Mouse (Mus musculus): ENCODE results near the gene Mid1. TPM values are rescaled to one million over a fixed set of nuclear protein-coding genes. Genes with fewer than 3 reads are reported as not detected.

Mid1 gene
- polyA plus RNA-seq, 2 experiments, result 12.5 to 17.3 TPM

- Histone ChIP-seq H3K27ac (replicated peaks; ENCODE audit: low read depth, low read length) (no peak within 1 kb of the TSS), H3K36me3 (ENCODE audit: control insufficient read depth, insufficient read depth, low read length) (no peaks in the 10 kb centered on the region), H3K4me1 (ENCODE audit: control insufficient read depth, insufficient read depth, low read length) (no peaks in the 10 kb centered on the region), H3K27me3 (ENCODE audit: control insufficient read depth, insufficient read depth, low read length) (no peaks in the 10 kb centered on the region), H3K4me2 (replicated peaks; ENCODE audit: low read depth, low read length, severe bottlenecking) (no peak within 1 kb of the TSS), H3K4me3 (replicated peaks; ENCODE audit: low read length) (no peak within 1 kb of the TSS), H3K9ac (ENCODE audit: low read depth, low read length, severe bottlenecking) (no peak within 1 kb of the TSS), H3K9me3 (ENCODE audit: control insufficient read depth, low read length) (no peaks in the 10 kb centered on the region)
- 84% methylated on average over 3 of the region's 3 CpGs for WGBS
- ATAC-seq (ENCODE audit: low FRiP score, low read depth) (no peak), DNase-seq (ENCODE audit: low spot score) (no peak)
- no peak for TF ChIP-seq POLR2A (IDR thresholded peaks at IDR 0.05; ENCODE audit: borderline replicate concordance, extremely low read depth, insufficient read depth, insufficient read length)
These were observed 94.5 kb downstream of the Mid1 start, which contains the start of gene 4933400A11Rik for GRCm38 (mm10) chrX:169779535-169779934. TSS of gene 4933400A11Rik (minus strand) at chrX:169779635.

GRCm38 (mm10) chrX:169789702-169790101, 104.7 kb downstream of the Mid1 start:
- TF ChIP-seq POLR2A (IDR thresholded peaks at IDR 0.05; ENCODE audit: borderline replicate concordance, extremely low read depth, insufficient read depth, insufficient read length), result no peak
- H3K36me3 ChIP-seq (ENCODE audit: control insufficient read depth, insufficient read depth, low read length), result no peaks in the 10 kb centered on the region
- no peaks in the 10 kb centered on the region for H3K9me3 ChIP-seq (ENCODE audit: control insufficient read depth, low read length)
- H3K4me3 ChIP-seq (replicated peaks; ENCODE audit: low read length), result no peak overlapping the region
- no peak overlapping the region for H3K27ac ChIP-seq (replicated peaks; ENCODE audit: low read depth, low read length)
- no peak for ATAC-seq (ENCODE audit: low FRiP score, low read depth)
- H3K4me1 ChIP-seq (ENCODE audit: control insufficient read depth, insufficient read depth, low read length), result no peaks in the 10 kb centered on the region
- WGBS, result 84% methylated on average over 5 of the region's 5 CpGs
- H3K4me2 ChIP-seq (replicated peaks; ENCODE audit: low read depth, low read length, severe bottlenecking), result no peak overlapping the region
- no peak for DNase-seq (ENCODE audit: low spot score)
- no peaks in the 10 kb centered on the region for H3K27me3 ChIP-seq (ENCODE audit: control insufficient read depth, insufficient read depth, low read length)
- no peak overlapping the region for H3K9ac ChIP-seq (ENCODE audit: low read depth, low read length, severe bottlenecking)

GRCm38 (mm10) chrX:169792879-169793278, 107.9 kb downstream of the Mid1 start:
- TF ChIP-seq POLR2A (IDR thresholded peaks at IDR 0.05; ENCODE audit: borderline replicate concordance, extremely low read depth, insufficient read depth, insufficient read length), result no peak
- H3K4me1 ChIP-seq (ENCODE audit: control insufficient read depth, insufficient read depth, low read length), result no peaks in the 10 kb centered on the region
- H3K27me3 ChIP-seq (ENCODE audit: control insufficient read depth, insufficient read depth, low read length), result no peaks in the 10 kb centered on the region
- H3K9ac ChIP-seq (ENCODE audit: low read depth, low read length, severe bottlenecking), result no peak overlapping the region
- WGBS, result 31% methylated on average over 1 of the region's 1 CpGs
- H3K9me3 ChIP-seq (ENCODE audit: control insufficient read depth, low read length), result no peaks in the 10 kb centered on the region
- H3K36me3 ChIP-seq (ENCODE audit: control insufficient read depth, insufficient read depth, low read length), result no peaks in the 10 kb centered on the region
- no peak overlapping the region for H3K27ac ChIP-seq (replicated peaks; ENCODE audit: low read depth, low read length)
- H3K4me3 ChIP-seq (replicated peaks; ENCODE audit: low read length), result no peak overlapping the region
- peak; percentile 55 for ATAC-seq (ENCODE audit: low FRiP score, low read depth)
- no peak overlapping the region for H3K4me2 ChIP-seq (replicated peaks; ENCODE audit: low read depth, low read length, severe bottlenecking)
- no peak for DNase-seq (ENCODE audit: low spot score)

GRCm38 (mm10) chrX:169794421-169794820, 109.4 kb downstream of the Mid1 start:
- Histone ChIP-seq H3K9ac (ENCODE audit: low read depth, low read length, severe bottlenecking) (no peak overlapping the region), H3K4me2 (replicated peaks; ENCODE audit: low read depth, low read length, severe bottlenecking) (no peak overlapping the region), H3K9me3 (ENCODE audit: control insufficient read depth, low read length) (no peaks in the 10 kb centered on the region), H3K27ac (replicated peaks; ENCODE audit: low read depth, low read length) (no peak overlapping the region), H3K4me1 (ENCODE audit: control insufficient read depth, insufficient read depth, low read length) (no peaks in the 10 kb centered on the region), H3K36me3 (ENCODE audit: control insufficient read depth, insufficient read depth, low read length) (no peaks in the 10 kb centered on the region), H3K27me3 (ENCODE audit: control insufficient read depth, insufficient read depth, low read length) (no peaks in the 10 kb centered on the region), H3K4me3 (replicated peaks; ENCODE audit: low read length) (no peak overlapping the region)
- WGBS, result 50% methylated on average over 4 of the region's 4 CpGs
- no peak for DNase-seq (ENCODE audit: low spot score)
- no peak for ATAC-seq (ENCODE audit: low FRiP score, low read depth)
- TF ChIP-seq POLR2A (IDR thresholded peaks at IDR 0.05; ENCODE audit: borderline replicate concordance, extremely low read depth, insufficient read depth, insufficient read length), result no peak

GRCm38 (mm10) chrX:169794831-169795311, 109.9 kb downstream of the Mid1 start:
- 43% methylated on average over 7 of the region's 7 CpGs for WGBS
- TF ChIP-seq POLR2A (IDR thresholded peaks at IDR 0.05; ENCODE audit: borderline replicate concordance, extremely low read depth, insufficient read depth, insufficient read length), result no peak
- Histone ChIP-seq H3K9me3 (ENCODE audit: control insufficient read depth, low read length) (no peaks in the 10 kb centered on the region), H3K4me2 (replicated peaks; ENCODE audit: low read depth, low read length, severe bottlenecking) (no peak overlapping the region), H3K4me3 (replicated peaks; ENCODE audit: low read length) (no peak overlapping the region), H3K27ac (replicated peaks; ENCODE audit: low read depth, low read length) (no peak overlapping the region), H3K4me1 (ENCODE audit: control insufficient read depth, insufficient read depth, low read length) (no peaks in the 10 kb centered on the region), H3K36me3 (ENCODE audit: control insufficient read depth, insufficient read depth, low read length) (no peaks in the 10 kb centered on the region), H3K9ac (ENCODE audit: low read depth, low read length, severe bottlenecking) (no peak overlapping the region), H3K27me3 (ENCODE audit: control insufficient read depth, insufficient read depth, low read length) (no peaks in the 10 kb centered on the region)
- ATAC-seq (ENCODE audit: low FRiP score, low read depth) (no peak), DNase-seq (ENCODE audit: low spot score) (no peak)

GRCm38 (mm10) chrX:169797148-169797547, 112.1 kb downstream of the Mid1 start:
- WGBS, result 70% methylated on average over 3 of the region's 3 CpGs
- no peaks in the 10 kb centered on the region for H3K9me3 ChIP-seq (ENCODE audit: control insufficient read depth, low read length)
- no peaks in the 10 kb centered on the region for H3K36me3 ChIP-seq (ENCODE audit: control insufficient read depth, insufficient read depth, low read length)
- no peak overlapping the region for H3K4me2 ChIP-seq (replicated peaks; ENCODE audit: low read depth, low read length, severe bottlenecking)
- H3K4me1 ChIP-seq (ENCODE audit: control insufficient read depth, insufficient read depth, low read length), result no peaks in the 10 kb centered on the region
- DNase-seq (ENCODE audit: low spot score) (no peak), ATAC-seq (ENCODE audit: low FRiP score, low read depth) (no peak)
- H3K9ac ChIP-seq (ENCODE audit: low read depth, low read length, severe bottlenecking), result no peak overlapping the region
- no peaks in the 10 kb centered on the region for H3K27me3 ChIP-seq (ENCODE audit: control insufficient read depth, insufficient read depth, low read length)
- no peak for TF ChIP-seq POLR2A (IDR thresholded peaks at IDR 0.05; ENCODE audit: borderline replicate concordance, extremely low read depth, insufficient read depth, insufficient read length)
- no peak overlapping the region for H3K4me3 ChIP-seq (replicated peaks; ENCODE audit: low read length)
- no peak overlapping the region for H3K27ac ChIP-seq (replicated peaks; ENCODE audit: low read depth, low read length)
